Mouse (Mus musculus) kidney, adult 11 months (tissue): ENCODE measurements around the gene Tgfb1i1.
A peak's percentile ranks its signal among the peaks of the same experiment; 100 is the strongest.

ENCODE experiments used
- DNase-seq: peaks from one replicate; pipeline ENCODE4 v3.0.0; 2022

Gene Tgfb1i1

GRCm38 (mm10) chr7:128245547-128245946 is 1.1 kb upstream of the Tgfb1i1 start:
- DNase-seq = no peak

GRCm38 (mm10) chr7:128247443-128247842 is 831 bp downstream of the Tgfb1i1 start:
- DNase-seq = peak; percentile 78

GRCm38 (mm10) chr7:128248081-128249042 is 1.8 kb downstream of the Tgfb1i1 start:
- DNase-seq = no peak

- DNase-seq = no peak
Observed at GRCm38 (mm10) chr7:128249998-128250397, 3.4 kb downstream of the Tgfb1i1 start.

GRCm38 (mm10) chr7:128251946-128252345 is 5.3 kb downstream of the Tgfb1i1 start:
- DNase-seq = no peak

- DNase-seq = no peak
Observed at GRCm38 (mm10) chr7:128252609-128253008, 6.0 kb downstream of the Tgfb1i1 start.

- no peak for DNase-seq
Observed at GRCm38 (mm10) chr7:128254978-128255377, 8.4 kb downstream of the Tgfb1i1 start.

GRCm38 (mm10) chr7:128255757-128256156 is 9.1 kb downstream of the Tgfb1i1 start:
- no peak for DNase-seq

GRCm38 (mm10) chr7:128256783-128257334 is 10.2 kb downstream of the Tgfb1i1 start:
- no peak for DNase-seq

GRCm38 (mm10) chr7:128265411-128265810 is 18.8 kb downstream of the Tgfb1i1 start, which contains the start of gene Slc5a2:
Gene Slc5a2 (plus strand): TSS chr7:128265657.
- DNase-seq = peak; percentile 55

- DNase-seq = peak; percentile 55
Observed at GRCm38 (mm10) chr7:128266056-128266455, 19.4 kb downstream of the Tgfb1i1 start.

GRCm38 (mm10) chr7:128267391-128267790 is 20.8 kb downstream of the Tgfb1i1 start:
- DNase-seq = peak; percentile 58

GRCm38 (mm10) chr7:128267813-128268212 is 21.2 kb downstream of the Tgfb1i1 start:
- DNase-seq = no peak

- DNase-seq = no peak
Observed at GRCm38 (mm10) chr7:128270431-128270850, 23.8 kb downstream of the Tgfb1i1 start.

GRCm38 (mm10) chr7:128271496-128271895 is 24.9 kb downstream of the Tgfb1i1 start:
- no peak for DNase-seq

GRCm38 (mm10) chr7:128276051-128276450 is 29.4 kb downstream of the Tgfb1i1 start:
- no peak for DNase-seq

- no peak for DNase-seq
Observed at GRCm38 (mm10) chr7:128279750-128280149, 33.1 kb downstream of the Tgfb1i1 start.

- DNase-seq = no peak
Observed at GRCm38 (mm10) chr7:128281765-128282164, 35.2 kb downstream of the Tgfb1i1 start.

- no peak for DNase-seq
Observed at GRCm38 (mm10) chr7:128282532-128283244, 36.1 kb downstream of the Tgfb1i1 start.

- no peak for DNase-seq
Observed at GRCm38 (mm10) chr7:128284047-128284446, 37.4 kb downstream of the Tgfb1i1 start.

GRCm38 (mm10) chr7:128285060-128285459 is 38.4 kb downstream of the Tgfb1i1 start:
- DNase-seq = no peak

GRCm38 (mm10) chr7:128288923-128289544 is 42.4 kb downstream of the Tgfb1i1 start:
- no peak for DNase-seq

GRCm38 (mm10) chr7:128294785-128295184 is 48.2 kb downstream of the Tgfb1i1 start:
- DNase-seq = no peak
